Mouse (Mus musculus): ENCODE data around the gene Cers4. TPM values are rescaled to one million over a fixed set of nuclear protein-coding genes. Genes with fewer than 3 reads are reported as not detected.

Cers4 gene
- polyA plus RNA-seq, 1 experiment from 2014 or later: 15.4 TPM

DNA sequence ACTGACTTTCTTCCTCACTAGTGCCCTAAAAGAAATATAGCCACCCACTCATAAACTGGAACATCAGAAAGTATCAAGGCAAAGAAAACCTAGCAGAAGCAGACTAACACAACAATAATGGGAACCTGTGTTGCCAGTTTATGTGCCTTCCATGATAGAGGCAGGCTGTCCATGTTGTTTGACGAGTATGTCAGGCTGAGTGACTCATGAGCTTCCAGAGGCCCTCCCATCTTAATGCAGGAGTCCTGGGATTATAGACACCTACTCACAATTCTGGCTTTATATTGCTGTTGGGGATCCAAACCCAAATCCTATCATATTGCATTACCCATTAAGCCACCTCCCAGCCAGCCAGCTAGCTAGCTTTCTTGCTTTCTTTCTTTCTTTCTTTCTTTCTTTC lies 12.5 kb downstream of the Cers4 start:
- WGBS: 55% methylated on average over 1 of the region's 1 CpGs
- no peak for ATAC-seq (ENCODE audit: insufficient number of reproducible peaks, insufficient read depth, low FRiP score, low TSS enrichment, low read depth)

DNA sequence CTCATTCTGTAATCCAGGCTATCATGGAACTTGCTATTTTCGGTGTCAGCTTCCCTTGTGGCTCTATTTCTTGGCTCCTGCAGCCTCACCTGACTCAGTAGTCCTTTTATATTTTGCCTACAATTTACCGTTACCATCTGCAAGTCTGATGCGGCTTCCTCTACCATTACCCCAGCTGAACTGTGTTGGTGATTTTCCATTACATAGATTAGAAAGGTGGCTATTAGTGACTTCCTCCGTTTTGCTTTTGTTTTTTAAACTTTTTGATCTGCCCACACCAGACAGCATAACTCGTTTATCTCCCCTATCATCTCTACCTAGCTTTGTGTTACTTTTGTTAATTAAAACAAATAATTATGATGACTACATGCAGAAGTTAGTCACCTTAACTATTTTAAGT lies 14.7 kb downstream of the Cers4 start:
- Histone ChIP-seq H3K4me1 (peaks cover 14% of the 10 kb centered on the region), H3K4me3 (no peak overlapping the region), H3K9me3 (no peaks in the 10 kb centered on the region), H3K36me3 (no peaks in the 10 kb centered on the region), H3K27me3 (no peaks in the 10 kb centered on the region), H3K27ac (no peak overlapping the region), H3K4me2 (no peak overlapping the region), H3K9ac (no peak overlapping the region)
- 79% methylated on average over 5 of the region's 5 CpGs for WGBS
- ATAC-seq (ENCODE audit: insufficient number of reproducible peaks, insufficient read depth, low FRiP score, low TSS enrichment, low read depth): no peak

More for the DNA sequence above, 12.5 kb downstream of the Cers4 start:
- Histone ChIP-seq H3K36me3 (no peaks in the 10 kb centered on the region), H3K9ac (no peak overlapping the region), H3K9me3 (no peaks in the 10 kb centered on the region), H3K27me3 (no peaks in the 10 kb centered on the region), H3K4me1 (no peaks in the 10 kb centered on the region), H3K4me3 (no peak overlapping the region), H3K27ac (no peak overlapping the region), H3K4me2 (no peak overlapping the region)

DNA sequence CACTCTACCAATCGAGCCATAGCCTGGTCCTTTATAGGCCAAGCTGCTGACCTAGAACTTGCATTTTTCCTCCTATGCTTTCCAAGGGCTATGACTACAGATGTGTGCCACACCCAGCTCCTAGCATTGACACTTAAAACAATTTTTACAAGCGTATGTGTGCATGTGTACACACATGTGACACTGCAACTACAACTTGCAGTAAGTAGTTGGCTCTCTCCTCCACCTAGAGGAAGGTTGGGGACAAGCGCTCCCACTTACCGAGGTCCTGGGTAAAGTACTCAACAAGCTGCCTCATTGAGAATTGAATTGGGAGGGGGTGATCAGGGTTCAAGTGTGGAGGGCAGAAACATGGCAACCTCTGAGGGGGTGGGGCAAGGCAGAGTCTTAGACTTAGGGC lies 18.0 kb downstream of the Cers4 start:
- 82% methylated on average over 4 of the region's 4 CpGs for WGBS
- H3K4me1 ChIP-seq: peaks cover 14% of the 10 kb centered on the region
- no peak for ATAC-seq (ENCODE audit: insufficient number of reproducible peaks, insufficient read depth, low FRiP score, low TSS enrichment, low read depth)
- H3K4me3 ChIP-seq: no peak overlapping the region
- no peak overlapping the region for H3K9ac ChIP-seq
- H3K4me2 ChIP-seq: no peak overlapping the region
- no peaks in the 10 kb centered on the region for H3K9me3 ChIP-seq
- H3K27me3 ChIP-seq: no peaks in the 10 kb centered on the region
- H3K27ac ChIP-seq: peak overlapping the region; percentile 35; the same call in 1 of the 2 replicates
- H3K36me3 ChIP-seq: no peaks in the 10 kb centered on the region

DNA sequence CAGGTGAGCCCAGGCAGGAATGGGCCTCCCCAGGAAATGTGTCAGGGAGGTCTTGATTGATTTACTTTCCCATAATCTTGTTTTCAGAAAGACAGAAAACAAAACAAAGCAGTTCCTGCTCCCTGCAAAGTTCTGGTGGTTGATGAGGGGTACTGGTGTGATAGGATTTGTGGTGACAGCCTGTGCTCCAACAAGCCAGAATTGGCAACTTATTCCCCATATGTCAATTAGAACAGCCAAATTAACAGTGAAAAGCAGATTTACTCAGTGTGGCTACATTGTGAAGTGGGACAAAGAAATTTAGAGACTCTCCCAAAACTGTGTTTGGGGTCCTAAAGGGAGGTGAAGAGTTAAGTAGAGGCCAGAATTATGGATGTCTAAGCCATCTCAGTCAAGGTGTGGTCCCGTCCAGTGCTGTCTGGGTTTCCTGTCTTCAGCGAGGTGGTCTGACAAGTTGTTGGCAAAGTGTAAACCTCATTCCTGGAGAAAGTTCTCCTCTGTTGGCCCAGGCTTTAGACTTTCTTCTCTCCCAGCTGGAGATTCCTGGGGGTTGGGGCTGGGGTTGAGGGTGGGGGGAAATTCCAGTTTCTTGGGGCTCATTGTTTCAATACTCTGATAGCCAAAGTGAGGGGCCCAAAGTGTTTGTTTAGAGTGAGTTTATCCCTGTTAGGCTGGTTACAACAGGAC lies 18.7 kb downstream of the Cers4 start:
- H3K9ac ChIP-seq: 0 out of 2 replicates have a peak overlapping the region, but pooled peaks have one; percentile 17
- WGBS: 16% methylated on average over 2 of the region's 2 CpGs
- no peak overlapping the region for H3K4me3 ChIP-seq
- peak overlapping the region; percentile 35 for H3K27ac ChIP-seq
- H3K27me3 ChIP-seq: no peaks in the 10 kb centered on the region
- peaks cover 14% of the 10 kb centered on the region for H3K4me1 ChIP-seq
- no peaks in the 10 kb centered on the region for H3K9me3 ChIP-seq
- H3K36me3 ChIP-seq: no peaks in the 10 kb centered on the region
- peak overlapping the region; percentile 7; the same call in 1 of the 2 replicates for H3K4me2 ChIP-seq
- 0 out of 2 replicates have a peak, but pooled peaks have one; percentile 4 for ATAC-seq (ENCODE audit: insufficient number of reproducible peaks, insufficient read depth, low FRiP score, low TSS enrichment, low read depth)

DNA sequence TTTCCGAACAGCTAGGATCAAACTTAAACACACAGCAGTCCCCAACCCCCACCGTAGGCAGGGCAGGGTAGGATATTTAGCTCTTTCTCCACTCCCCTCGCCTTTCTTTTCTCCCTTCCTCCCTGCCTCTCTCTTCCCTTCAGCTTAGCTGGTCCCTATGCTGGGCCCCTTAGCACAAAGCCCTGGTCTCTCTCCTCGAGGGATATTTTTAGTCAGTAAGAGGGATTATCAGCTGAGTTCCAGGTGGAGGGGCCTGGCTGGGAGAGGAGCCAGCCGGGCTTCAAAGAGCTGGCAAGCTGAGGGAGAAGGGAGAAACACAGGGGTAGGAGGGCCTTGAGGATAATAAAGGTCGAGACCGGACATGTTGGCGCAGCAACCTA lies 19.3 kb downstream of the Cers4 start:
- Histone ChIP-seq H3K27ac (peak overlapping the region; percentile 35), H3K4me3 (no peak overlapping the region), H3K4me1 (peaks cover 14% of the 10 kb centered on the region), H3K9ac (0 out of 2 replicates have a peak overlapping the region, but pooled peaks have one; percentile 17), H3K36me3 (0 out of 2 replicates have a peak, but pooled peaks cover 3% of the 10 kb centered on the region), H3K27me3 (no peaks in the 10 kb centered on the region), H3K9me3 (no peaks in the 10 kb centered on the region), H3K4me2 (peak overlapping the region; percentile 7; the same call in 1 of the 2 replicates)
- WGBS: 24% methylated on average over 8 of the region's 8 CpGs
- ATAC-seq (ENCODE audit: insufficient number of reproducible peaks, insufficient read depth, low FRiP score, low TSS enrichment, low read depth): peak; percentile 70

DNA sequence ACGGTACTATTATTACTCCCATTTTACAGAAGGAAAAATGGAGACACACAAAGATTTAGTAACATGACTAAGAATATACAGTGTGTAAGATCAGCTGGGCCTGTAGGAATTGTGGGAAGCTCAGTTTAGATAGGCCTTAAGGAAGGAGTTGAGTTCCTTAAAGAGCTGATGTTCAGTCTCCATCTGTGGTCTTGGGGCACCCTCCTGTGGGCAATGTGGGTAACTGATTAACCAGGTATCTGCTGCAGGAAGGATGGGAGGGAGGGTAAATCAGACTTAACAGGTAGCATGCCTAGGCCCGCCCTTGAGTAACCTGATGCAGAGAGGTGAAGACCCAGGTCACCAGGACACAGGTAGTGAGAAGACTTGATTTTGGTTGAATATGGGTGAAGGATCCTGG lies 23.3 kb downstream of the Cers4 start:
- Histone ChIP-seq H3K27ac (no peak overlapping the region), H3K4me1 (peaks cover 13% of the 10 kb centered on the region), H3K4me3 (no peak overlapping the region), H3K4me2 (no peak overlapping the region), H3K27me3 (no peaks in the 10 kb centered on the region), H3K9me3 (no peaks in the 10 kb centered on the region), H3K36me3 (peaks cover 22% of the 10 kb centered on the region), H3K9ac (no peak overlapping the region)
- no peak for ATAC-seq (ENCODE audit: insufficient number of reproducible peaks, insufficient read depth, low FRiP score, low TSS enrichment, low read depth)
- 82% methylated on average over 2 of the region's 2 CpGs for WGBS

DNA sequence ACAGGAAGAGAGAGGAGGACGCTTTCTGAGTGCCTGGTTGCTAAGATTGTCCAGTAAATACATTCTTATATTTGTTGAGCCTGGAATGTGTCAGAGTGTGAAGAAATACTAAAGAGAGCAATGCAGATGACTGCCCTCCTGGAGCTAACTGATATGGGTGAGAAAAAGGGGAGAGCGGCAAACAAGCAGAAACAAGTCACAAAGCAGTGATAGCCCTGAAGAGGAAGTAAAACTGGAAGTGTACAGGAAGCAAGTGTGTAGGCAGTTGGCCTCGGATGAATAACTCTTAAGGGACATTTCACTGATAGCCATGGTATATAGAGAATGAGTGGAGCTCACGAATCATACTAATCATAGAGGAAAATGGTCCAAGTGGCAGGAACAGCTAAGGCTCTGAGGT lies 28.6 kb downstream of the Cers4 start:
- no peak overlapping the region for H3K4me3 ChIP-seq
- no peaks in the 10 kb centered on the region for H3K27me3 ChIP-seq
- no peak overlapping the region for H3K9ac ChIP-seq
- 84% methylated on average over 4 of the region's 4 CpGs for WGBS
- no peak for ATAC-seq (ENCODE audit: insufficient number of reproducible peaks, insufficient read depth, low FRiP score, low TSS enrichment, low read depth)
- no peak overlapping the region for H3K4me2 ChIP-seq
- H3K4me1 ChIP-seq: no peaks in the 10 kb centered on the region
- H3K27ac ChIP-seq: no peak overlapping the region
- no peaks in the 10 kb centered on the region for H3K9me3 ChIP-seq
- H3K36me3 ChIP-seq: peaks cover 30% of the 10 kb centered on the region

DNA sequence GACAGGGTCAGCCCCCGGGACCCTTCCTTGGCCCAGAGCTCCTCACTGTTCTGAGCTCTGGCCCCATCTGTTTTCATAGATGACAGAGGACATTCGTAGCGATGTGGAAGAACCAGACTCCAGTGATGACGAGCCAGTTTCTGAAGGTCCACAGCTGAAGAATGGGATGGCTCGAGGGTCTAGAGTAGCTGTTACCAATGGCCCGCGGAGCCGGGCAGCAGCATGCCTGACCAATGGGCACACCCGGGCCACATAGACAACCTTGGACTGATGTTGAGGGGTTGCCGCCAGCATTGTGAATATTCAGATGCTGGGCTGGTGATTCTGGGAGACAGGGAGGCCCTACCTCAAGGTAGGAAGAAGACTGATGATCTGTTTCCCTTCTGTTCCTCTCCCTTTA lies 30.7 kb downstream of the Cers4 start:
- H3K9me3 ChIP-seq: no peaks in the 10 kb centered on the region
- H3K36me3 ChIP-seq: peaks cover 23% of the 10 kb centered on the region
- H3K4me2 ChIP-seq: no peak overlapping the region
- no peak overlapping the region for H3K4me3 ChIP-seq
- WGBS: 95% methylated on average over 10 of the region's 10 CpGs
- H3K27me3 ChIP-seq: no peaks in the 10 kb centered on the region
- H3K9ac ChIP-seq: no peak overlapping the region
- H3K4me1 ChIP-seq: no peaks in the 10 kb centered on the region
- no peak for ATAC-seq (ENCODE audit: insufficient number of reproducible peaks, insufficient read depth, low FRiP score, low TSS enrichment, low read depth)
- no peak overlapping the region for H3K27ac ChIP-seq

Other genes starting within 250 kb of the Cers4 start
- 4.6 and 7.3 TPM in 2 replicates for gene Tgfbr3l, start 244.8 kb upstream of the Cers4 start, polyA plus RNA-seq (2015; fragmentation: Nextera tagmentation; extraction: Ambion mirVana)
- 56.1 and 65.7 TPM in 2 replicates for gene Snapc2, start 239.9 kb upstream of the Cers4 start, polyA plus RNA-seq (2015; fragmentation: Nextera tagmentation; extraction: Ambion mirVana)
- 104 and 110 TPM in 2 replicates for gene Ctxn1, start 233.8 kb upstream of the Cers4 start, polyA plus RNA-seq (2015; fragmentation: Nextera tagmentation; extraction: Ambion mirVana)
- 65.7 and 67.6 TPM in 2 replicates for gene Timm44, start 217.1 kb upstream of the Cers4 start, polyA plus RNA-seq (2015; fragmentation: Nextera tagmentation; extraction: Ambion mirVana)
- 21.0 and 21.1 TPM in 2 replicates for gene Ccl25, start 167.8 kb upstream of the Cers4 start, polyA plus RNA-seq (2015; fragmentation: Nextera tagmentation; extraction: Ambion mirVana)
- gene Elavl1, start 167.6 kb upstream of the Cers4 start, polyA plus RNA-seq (2015; fragmentation: Nextera tagmentation; extraction: Ambion mirVana): 262 and 263 TPM in 2 replicates
- gene Zfp958, start 120.1 kb downstream of the Cers4 start, polyA plus RNA-seq (2015; fragmentation: Nextera tagmentation; extraction: Ambion mirVana): 14.3 and 18.5 TPM in 2 replicates

All from embryonic facial prominence, embryonic 13.5 days (tissue).